Mouse (Mus musculus) heart, postnatal 25 days (tissue): Measurements from ENCODE around the gene Zfhx3. TPM values are rescaled to one million over a fixed set of nuclear protein-coding genes. Genes with fewer than 3 reads are reported as not detected.

ENCODE experiments used
- DNase-seq: peaks from one replicate; pipeline ENCODE4 v3.0.0; 2022; ENCODE audit warnings: low spot score
- intact Hi-C: fragments of 180-260 bp; cut with DNase I; formaldehyde crosslinking; loops from one replicate; pipeline ENCODE4 v1.15.1; 2025
- total RNA-seq, 2 experiments: library from RNA; stranded (reverse); gene quantifications; 2 replicates each; pipeline ENCODE4 v1.2.3; 2021

Gene Zfhx3
- total RNA-seq, 2 experiments from 2014 or later, result 6.0 to 8.2 TPM

DNA sequence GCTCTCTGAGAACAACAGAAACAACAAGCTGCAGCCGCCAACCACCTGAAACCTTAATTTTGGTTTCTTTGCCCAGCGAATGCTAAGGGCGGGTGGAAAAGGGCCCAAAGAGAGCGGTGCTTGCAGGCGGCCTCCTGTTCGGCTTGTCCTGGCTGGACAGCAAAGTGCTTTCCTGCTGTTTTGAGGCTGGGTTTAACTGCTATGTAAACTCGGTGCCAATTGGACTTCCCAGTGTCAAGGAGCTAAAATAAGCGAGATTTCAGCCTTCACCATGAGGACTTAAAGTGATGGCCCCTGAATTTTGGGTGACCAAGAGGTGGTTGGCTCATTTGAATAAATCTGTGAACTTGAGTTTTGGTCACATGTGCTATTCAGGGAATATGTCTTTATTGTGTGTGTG lies 775.1 kb downstream of the Zfhx3 start:
- DNase-seq, result no peak
- intact Hi-C loops, result loop anchor here (10.0 kb wide), 1 partner anchor 167 kb away; no protein-coding TSS in a partner anchor

DNA sequence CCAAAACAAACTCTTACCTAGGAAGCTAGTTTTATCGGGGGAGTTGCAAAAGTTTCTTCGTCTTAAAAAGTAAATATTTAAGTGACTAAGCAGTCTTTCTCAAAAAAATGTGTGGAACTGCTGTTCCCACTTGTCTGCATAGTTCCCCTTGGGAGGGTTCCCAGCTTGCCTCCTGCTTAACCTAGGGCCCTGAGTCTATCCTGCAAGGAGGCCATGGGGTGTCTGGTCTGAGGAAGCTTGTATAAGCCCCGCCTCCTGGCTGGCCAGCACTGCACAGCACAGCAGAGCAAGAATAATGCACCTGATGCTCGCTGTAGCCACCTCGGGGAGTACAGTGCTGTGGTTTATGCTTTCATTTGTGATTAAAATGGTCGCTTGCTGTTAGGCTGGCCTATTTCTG lies 775.6 kb downstream of the Zfhx3 start:
- intact Hi-C loops, result loop anchor here (10.0 kb wide), 1 partner anchor 167 kb away; no protein-coding TSS in a partner anchor
- no peak for DNase-seq

DNA sequence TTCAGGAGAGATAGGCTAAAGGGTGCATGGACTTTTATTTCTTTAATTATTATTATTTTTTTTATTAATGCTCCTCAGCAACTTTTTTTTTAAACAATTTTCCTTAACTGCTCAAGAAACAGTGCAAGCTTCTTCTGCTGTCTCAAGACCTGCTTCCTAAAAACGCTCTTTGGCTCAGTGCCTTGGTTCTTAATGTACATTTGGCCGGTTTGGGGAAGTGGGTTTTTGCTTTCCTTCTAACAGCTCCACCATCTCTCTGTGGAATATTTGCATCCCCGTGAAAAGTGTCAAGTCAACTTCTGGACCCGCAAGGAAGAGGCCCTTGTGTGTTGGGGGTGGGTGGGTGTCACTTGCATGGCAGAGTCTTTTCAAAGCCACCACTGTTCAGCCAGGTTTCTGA lies 778.4 kb downstream of the Zfhx3 start:
- intact Hi-C loops, result loop anchor here (5.0 kb wide), 1 partner anchor 41 kb away; no protein-coding TSS in a partner anchor
- no peak for DNase-seq

DNA sequence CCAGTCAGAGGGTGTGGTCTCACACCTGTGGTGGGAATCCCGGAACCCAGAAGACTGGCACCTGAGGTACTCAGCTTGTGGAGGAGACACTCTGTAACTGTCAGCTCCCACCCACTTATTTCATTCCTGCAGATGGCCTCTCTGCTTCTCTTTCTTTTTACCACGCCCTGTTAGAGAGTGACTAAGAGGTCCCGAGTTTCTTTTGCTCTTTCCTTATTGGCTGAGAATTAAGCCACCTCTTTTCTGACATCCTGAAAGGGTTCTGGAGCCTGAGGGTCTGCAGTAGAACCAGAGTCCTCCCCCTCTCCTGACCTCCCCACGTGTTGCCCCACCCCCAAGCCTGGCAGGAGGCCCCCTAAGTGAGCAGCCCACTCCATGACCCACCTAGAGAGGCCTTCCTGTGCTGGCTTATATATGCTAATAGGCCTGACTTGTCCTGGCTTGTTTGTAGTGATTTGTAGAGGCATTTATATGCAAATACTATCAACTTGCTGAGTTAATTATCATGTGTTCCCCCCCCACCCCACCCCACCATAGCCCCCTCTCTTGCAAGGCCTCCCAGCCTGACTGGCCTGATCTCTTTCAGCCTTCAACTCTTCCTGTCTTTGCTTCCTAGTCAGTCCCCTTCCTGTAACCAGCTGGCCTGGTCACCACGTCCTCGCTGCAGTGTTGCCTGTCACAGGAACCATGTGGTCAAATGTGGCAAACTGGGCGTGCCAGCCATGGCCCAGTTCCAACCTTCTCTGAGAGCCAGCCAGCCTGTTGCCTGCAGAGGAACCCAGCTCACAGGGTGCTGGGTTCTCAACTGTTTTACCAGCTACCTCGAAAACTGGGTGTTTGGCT lies 780.4 kb downstream of the Zfhx3 start:
- DNase-seq, result peak; percentile 61
- intact Hi-C loops, result loop anchor here (5.0 kb wide), 1 partner anchor 39 kb away; no protein-coding TSS in a partner anchor

DNA sequence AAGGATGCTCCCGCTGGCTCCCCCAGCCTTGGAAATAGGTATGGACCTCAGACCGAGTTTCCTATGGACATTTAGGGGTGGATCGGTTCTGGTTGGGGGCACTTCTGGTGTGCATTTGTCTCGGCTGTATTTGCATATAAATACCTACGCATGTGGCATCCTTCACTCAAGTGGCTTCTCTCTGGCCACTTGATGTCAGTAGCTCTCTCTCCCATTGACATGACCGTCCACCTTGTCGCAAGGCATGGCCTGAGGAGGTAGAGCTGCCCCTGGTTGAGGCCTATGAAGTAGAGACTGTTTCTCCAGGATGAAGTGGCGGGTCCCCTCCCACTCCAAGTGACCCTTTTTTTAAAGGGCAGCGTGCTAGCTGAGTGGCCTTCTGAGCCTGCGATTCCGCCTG lies 781.2 kb downstream of the Zfhx3 start:
- intact Hi-C loops, result loop anchor here (5.0 kb wide), 1 partner anchor 39 kb away; no protein-coding TSS in a partner anchor

DNA sequence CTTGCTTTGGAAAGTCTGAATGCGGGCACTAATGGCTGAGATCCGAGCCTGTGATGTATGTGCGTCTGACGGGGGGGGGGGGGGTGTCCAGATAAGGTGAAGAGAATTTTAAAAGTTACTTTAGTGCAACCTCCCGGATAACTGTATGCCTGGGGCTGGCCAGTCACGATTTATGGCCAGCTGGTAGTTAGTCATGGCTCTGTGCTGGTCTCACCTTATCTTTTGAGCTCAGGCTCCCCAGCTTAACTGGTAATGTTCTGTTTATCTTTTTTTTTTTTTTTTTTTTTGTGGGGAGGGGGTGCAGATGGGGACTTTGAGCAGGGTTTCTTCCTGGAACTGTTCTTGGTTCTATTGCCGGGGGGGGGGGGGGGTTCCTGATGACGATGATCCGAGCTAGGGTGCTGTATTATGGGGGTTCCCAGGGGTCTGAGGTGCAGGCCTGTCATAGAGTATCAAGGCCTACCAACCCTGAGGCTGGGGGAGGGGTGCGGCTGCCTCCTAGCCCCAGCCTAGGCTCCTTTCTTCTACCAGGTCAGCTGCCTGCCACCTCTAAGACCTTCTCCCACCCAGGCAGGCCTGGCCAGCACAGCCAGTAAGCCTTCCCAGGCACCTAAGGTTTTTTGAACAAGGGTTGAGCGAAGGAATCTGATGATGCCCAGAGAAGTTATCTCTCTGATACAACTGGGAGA lies 782.5 kb downstream of the Zfhx3 start:
- DNase-seq, result no peak
- intact Hi-C loops, result loop anchor here (5.0 kb wide), 1 partner anchor 37 kb away; no protein-coding TSS in a partner anchor

More for the DNA sequence above, 781.2 kb downstream of the Zfhx3 start:
- DNase-seq, result no peak

DNA sequence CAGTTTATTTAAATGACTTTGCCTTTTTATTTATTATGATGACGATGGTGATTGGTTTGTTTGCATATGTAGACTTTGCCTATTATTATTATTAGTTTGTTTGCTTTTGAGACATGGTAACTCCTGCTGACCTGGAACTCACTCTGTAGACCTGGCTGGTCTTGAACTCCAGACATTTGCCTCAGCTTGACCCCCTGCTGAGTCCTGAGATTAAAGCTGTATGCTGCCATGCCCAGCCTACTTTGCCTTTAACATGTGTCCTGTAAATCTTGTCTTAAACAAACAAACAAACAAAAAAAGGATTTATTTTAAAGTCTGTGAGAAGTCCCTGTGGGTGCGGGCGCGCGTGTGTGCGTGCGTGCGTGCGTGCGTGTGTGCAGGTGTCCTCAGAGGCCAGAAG lies 783.2 kb downstream of the Zfhx3 start:
- intact Hi-C loops, result no loop called here
- no peak for DNase-seq

DNA sequence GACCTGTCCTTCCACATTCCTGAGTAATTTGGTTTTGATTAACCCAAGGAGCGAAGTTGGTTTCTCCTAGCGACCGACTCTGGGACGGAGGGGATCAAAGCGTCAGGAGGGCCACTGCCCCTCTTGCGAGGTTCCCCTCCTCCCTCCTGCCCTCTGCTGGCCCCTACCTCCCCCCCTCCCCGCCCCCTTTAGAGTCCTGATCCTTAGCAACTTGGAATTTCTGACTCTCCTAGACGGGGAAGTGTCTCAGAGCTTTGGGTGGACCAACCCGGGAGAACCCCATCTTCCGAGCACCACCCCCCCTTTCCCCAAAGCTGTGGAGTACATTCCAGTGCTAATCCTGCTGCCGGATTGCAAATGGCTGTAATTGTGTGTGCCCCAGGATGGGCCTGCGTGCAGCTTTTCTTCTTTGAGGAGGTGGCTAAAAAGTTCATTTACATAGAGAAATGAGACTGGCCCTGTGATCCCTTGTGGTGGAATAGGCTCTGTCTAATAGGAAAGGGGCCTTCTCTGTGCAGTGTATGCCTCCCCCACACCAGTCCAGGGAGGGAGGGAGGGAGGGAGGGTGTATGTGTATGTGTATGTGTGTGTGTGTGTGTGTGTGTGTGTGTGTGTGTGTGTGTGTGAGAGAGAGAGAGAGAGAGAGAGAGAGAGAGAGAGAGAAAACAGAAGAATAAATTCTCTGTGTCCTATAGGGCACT lies 784.2 kb downstream of the Zfhx3 start:
- intact Hi-C loops, result no loop called here
- no peak for DNase-seq

DNA sequence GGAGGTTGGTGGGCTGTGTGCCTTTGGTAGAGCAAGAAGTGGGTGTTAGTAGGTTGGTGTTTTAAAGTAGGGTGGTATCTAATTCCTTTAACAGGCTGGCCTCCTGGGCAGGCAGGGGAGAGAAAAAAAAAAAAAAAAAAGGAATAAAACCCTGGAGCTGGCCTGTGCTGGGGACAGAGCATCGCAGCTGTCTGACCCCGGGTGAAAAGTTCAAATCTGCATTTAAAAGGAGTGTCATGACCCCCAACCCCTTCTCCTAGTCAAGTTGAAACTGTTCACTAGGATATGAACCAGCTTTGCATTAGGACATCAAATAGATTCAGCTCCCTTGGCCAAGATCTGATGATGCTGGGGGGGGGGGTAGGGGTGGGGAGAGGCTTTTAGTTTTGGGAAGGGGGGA lies 786.7 kb downstream of the Zfhx3 start:
- intact Hi-C loops, result no loop called here
- DNase-seq, result no peak

DNA sequence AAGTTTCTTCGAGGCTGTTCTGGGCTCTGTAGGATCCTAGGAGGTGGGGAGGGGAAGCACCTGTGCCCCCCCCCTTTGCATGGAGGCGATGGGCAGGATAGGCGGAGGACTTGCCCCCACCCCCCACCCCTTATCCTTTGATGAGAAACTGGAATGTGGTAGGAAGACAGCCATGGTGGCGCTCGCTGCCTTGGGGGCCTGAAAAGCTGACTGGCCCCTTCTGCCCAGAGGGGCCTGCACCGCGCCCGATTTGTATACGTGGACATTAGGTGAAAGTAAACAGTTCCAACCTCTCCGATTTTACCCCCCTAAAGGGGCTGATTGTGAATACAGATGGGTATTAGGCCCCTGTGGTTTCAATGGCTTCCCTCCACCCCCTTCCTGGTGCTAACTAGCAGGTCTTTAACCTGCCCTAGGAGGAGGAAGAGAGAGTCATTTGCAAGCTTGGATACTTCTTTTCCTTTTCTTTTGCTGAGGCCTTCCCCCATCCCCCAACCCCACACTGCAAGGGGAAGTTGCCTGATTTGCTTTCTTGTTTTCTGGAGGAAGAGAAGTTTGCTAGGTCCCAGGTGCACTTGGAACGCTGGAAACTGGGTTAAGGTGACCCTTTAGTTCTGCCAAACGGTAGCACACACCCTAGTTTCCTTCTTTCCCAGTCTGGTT lies 787.4 kb downstream of the Zfhx3 start:
- no peak for DNase-seq
- intact Hi-C loops, result no loop called here

DNA sequence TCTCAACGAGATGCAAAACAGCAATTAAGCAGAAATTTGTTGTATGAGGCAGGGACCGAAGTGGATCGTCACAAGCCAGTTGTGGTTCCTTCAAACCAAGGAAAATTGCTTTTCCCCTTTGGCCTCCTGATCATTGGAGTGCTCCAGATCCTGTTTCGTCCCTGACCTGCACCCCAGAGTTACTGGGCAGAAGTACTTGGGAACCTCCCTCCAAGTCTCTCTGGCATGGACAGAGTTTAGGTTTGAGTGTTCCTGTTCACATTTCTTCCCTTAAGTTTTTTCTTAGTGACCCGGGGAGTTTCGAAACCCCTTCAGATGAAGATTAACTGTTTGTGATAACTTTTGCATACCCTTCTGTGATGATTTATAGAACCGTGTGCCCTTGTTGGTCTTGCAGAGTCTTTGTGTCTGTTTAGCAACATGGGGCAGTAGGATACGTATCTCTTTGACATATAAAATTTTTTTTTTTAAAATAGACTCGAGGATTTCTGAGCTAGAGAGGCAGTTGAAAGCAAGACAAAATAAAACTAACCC lies 788.5 kb downstream of the Zfhx3 start:
- DNase-seq, result no peak

DNA sequence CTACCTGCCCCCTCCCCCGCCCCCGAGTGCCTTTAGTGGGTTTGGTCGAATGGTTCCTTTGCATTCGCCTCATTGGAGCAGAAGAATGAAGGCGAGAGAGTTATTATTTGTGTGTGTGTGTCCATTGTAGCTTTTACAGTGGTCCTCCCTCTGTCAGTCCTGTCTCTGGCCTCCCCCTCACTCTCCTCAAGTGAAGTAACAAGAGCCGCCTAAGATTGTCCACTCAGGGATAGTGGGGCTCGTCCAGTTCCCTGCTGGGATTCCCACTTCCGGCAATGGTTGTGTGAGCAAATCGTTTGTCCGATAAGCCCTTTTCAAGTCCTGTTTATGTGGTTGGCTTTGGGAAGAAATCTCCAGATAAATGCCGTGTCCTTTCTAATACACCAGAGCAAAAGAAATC lies 790.1 kb downstream of the Zfhx3 start:
- DNase-seq, result no peak
- intact Hi-C loops, result no loop called here

More for the DNA sequence above, 788.5 kb downstream of the Zfhx3 start:
- intact Hi-C loops, result no loop called here

DNA sequence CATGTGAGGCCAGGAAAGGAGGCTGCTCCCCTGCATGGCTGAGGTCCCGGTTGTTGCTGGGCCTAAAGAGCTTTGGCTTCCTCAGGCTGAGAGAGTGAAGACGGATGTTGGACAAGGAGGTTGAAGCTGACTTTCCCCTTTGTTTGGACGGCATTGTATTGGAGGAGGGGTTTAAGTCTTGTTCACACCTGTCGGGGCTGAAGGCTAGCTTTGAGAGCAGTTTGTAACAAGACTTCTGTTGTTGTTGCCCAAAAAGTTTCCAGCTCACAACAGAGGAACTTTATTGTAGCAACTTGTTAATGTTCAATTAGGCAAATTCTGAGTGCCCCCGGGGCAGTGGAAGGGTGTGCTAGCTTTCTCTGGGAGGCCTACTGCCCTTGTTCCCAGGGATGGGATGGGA lies 790.9 kb downstream of the Zfhx3 start:
- intact Hi-C loops, result no loop called here

DNA sequence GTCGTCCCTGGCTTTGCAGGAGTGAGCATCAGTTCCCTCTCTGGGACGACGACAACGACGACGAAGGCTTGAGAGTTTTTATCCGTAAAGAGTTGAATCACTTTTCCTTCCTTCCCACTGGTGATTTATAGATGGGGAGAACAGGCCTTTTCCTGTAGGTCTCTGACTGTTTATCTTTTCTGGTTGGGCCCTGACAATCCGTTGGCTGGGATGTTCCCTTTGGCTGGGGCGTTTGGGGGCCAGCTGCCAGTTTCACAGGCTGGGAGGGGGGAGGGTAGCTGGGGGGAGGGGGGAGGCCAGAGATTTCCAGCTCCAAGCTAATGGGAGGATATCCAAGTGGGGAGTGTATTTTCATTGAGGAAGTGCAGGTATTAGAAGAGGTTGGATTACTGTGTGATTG lies 794.0 kb downstream of the Zfhx3 start:
- intact Hi-C loops, result no loop called here
- DNase-seq, result no peak

More for the DNA sequence above, 790.9 kb downstream of the Zfhx3 start:
- no peak for DNase-seq

DNA sequence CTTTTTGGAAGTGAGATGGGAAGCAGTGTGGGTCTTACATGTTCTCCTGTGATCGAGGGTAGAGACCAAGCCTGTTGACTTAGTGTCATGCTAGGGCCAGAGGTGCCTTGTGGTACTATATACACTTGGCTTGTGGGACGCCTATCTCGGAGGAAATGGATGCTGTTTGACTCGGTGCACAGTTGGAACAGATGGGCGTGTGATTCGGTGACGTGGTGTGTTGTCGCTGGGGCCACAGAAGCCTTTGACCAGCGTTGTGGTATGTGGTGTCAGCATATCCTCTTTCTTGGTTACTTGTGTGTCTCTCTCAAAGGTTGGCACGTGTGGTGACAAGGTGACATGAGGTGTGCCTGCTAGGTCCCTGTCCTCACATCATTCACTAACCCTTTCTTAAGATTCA lies 795.7 kb downstream of the Zfhx3 start:
- no peak for DNase-seq
- intact Hi-C loops, result no loop called here

DNA sequence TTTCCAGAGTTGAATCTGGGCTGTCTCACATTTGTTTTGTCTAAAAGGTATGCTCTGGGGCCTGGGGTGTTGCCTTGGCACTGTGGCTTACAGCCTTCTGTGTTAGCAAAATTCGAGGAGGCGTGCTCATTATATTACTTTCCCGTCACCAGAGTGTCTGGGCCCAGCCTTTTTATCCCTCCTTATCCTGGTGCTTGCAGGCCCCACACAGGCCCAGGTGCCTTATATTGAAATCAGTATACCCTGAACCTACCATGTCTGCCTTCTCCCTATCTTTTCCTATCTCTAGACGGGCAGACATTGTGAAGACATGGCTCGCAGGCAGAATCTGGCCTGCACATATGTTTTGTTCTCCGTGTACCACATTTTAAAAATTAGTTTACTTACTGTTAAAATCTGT lies 797.1 kb downstream of the Zfhx3 start:
- no peak for DNase-seq

DNA sequence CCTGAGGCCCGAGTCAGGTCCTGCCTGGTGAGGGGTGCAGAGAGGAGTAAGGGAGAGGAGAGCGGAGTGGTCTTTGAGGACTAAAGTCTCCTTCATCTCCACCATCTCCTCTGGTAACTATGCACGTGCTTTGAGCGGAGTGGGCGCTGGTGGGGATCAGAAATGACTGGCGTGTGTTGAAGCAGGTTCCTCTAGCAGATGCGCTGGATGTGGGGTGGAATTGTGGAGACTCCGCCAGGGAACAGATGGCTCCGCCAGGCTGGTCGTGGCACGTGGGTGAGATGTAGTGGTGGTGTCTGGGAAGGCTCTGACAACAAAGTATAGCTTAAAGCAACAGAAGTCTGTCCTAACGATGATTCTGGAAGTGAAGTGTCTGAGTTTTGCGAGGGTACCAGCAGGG lies 798.0 kb downstream of the Zfhx3 start:
- intact Hi-C loops, result no loop called here
- no peak for DNase-seq

More for the DNA sequence above, 797.1 kb downstream of the Zfhx3 start:
- intact Hi-C loops, result no loop called here

DNA sequence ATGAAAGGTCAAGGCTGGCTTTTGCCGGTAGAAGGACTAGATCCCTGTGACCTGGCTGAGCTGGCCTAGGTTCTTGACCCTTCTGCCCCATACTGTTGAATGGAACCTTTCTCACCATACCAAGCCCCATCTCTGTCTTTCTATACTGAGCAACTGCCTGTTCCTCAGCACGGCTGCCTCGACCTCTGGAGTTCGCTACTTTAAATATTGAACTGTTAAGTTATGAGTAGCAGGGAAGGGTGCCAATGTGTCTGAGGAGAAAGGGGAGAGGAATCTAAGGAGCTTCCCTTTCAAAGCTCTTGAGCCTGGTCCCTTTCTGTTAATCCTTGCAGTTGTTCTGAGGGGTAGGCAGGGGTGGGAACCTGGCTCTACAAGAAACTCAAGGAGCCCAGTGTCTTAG lies 799.2 kb downstream of the Zfhx3 start:
- intact Hi-C loops, result no loop called here
- no peak for DNase-seq

DNA sequence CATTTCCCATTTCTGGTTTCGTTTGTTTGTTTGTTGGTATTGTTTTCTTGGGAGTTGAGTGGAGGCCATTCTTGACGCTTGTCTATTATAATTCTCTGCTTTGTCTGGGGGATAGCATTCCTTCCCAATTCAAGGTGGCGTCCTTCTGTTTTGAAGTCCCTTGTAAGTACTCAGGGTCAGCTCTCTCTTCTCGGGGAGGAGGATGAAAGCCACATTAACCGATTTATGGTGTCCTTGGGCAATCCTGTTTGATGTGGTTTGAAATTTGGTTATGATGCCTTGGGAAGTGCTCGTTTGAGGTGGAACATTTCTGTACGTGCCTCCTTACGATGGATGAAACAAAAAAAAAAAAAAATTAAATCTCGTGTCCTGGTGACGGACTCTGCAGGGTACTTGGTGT lies 800.0 kb downstream of the Zfhx3 start:
- intact Hi-C loops, result no loop called here
- DNase-seq, result no peak

DNA sequence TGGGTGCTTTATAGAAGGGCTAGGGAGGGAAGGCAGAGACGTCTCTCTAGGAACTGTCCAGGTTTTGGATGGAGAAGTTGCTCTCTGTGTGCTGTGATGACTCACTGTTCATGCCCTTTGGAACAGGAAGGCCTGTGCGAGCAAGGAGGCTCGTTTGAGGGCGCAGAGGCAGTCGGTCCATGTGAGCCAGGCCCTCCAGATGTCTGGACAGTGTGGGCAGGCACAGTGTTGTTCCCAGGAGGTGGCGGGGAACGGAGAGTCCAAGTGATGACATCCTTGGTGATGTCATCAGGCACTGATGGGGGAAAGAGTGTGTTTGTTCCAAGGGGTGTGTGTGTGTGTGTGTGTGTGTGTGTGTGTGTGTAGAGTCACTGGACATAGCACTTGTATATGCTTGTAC lies 800.8 kb downstream of the Zfhx3 start:
- intact Hi-C loops, result no loop called here
- DNase-seq, result peak; percentile 61
